Mouse (Mus musculus): Measurements from ENCODE around the gene Grin2d.

DNA sequence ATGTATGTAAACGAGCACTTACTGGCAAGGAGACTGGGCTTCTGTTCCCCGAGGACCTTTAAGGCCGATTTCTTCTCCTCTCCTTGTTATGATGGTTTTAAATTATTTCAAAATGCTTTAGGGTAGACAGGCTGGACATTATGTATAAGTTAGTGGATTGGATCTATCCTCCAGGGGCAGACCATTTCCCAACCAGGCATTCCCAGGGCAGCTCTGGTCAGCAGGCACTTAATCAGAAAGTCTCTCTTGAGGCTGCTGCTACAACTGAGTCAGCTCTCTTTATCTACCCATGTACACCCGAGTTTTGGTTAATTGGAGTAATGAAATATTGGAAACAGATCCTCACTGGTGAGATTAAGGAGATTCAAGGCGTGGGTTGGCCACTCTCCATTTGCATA is 47.1 kb downstream of the Grin2d start:
- no peak for TF ChIP-seq CTCF (conservative IDR thresholded peaks at IDR 0.05 in 1 of 2, IDR thresholded peaks at IDR 0.05 in 1 of 2; ENCODE audit: low read depth in 2 of 2, low read length in 2 of 2)
- TF ChIP-seq POLR2A (IDR thresholded peaks at IDR 0.05; ENCODE audit: low read depth, low read length) = no peak
- no peak for TF ChIP-seq TCF12 (IDR thresholded peaks at IDR 0.05; ENCODE audit: low read depth, low read length)
- TF ChIP-seq MEF2A (IDR thresholded peaks at IDR 0.05; ENCODE audit: borderline replicate concordance, low read depth, low read length) = no peak
- no peak for TF ChIP-seq USF2 (conservative IDR thresholded peaks at IDR 0.05; ENCODE audit: low read depth, low read length)
- TF ChIP-seq JUND (conservative IDR thresholded peaks at IDR 0.05; ENCODE audit: low read depth, low read length) = no peak
- no peak for TF ChIP-seq ZNF384 (IDR thresholded peaks at IDR 0.05; ENCODE audit: low read depth, low read length)
- TF ChIP-seq NELFE (IDR thresholded peaks at IDR 0.05; ENCODE audit: low read depth, low read length) = no peak
- TF ChIP-seq ETS1 (conservative IDR thresholded peaks at IDR 0.05; ENCODE audit: low read depth, low read length) = no peak

All from CH12.LX (cell line).